Mouse (Mus musculus) common myeloid progenitor, adult 5-6 weeks (primary cell): ENCODE results near the gene Hlcs. TPM values are rescaled to one million over a fixed set of nuclear protein-coding genes. Genes with fewer than 3 reads are reported as not detected.

Experiments
- ATAC-seq: replicated peaks from 2 replicates; pipeline ENCODE4 v1.8.0; 2016; ENCODE audit warnings: low read depth, mild to moderate bottlenecking, moderate TSS enrichment, inconsistent platforms; ENCODE audit not compliant: poor library complexity, severe bottlenecking
- total RNA-seq: library from RNA; stranded (forward); fragments of 200-1000, 187-1606 nt; gene quantifications from 2 replicates; pipeline ENCODE4 v1.2.3, GENCODE M21; 2017

Hlcs gene
- total RNA-seq, 1 experiment from 2014 or later: 11.3 TPM

DNA sequence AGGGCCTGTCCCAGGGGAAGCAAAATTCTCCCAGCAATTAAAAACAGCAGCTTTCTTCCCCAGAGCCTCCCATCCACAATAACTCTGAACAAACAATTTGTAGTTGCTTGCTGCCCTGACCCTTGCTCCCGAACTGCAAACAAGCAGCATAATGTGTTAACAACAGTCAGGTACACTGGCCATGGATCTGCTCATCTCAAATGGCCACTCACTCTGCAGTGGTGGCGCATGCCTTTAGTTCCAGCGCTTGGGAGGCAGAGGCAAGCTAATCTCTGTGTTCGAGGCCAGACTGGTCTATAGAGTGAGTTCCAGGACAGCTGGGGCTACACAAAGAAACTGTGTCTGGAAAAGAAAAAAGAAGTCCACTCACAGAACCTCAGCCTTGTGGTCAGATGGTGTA, 22.2 kb downstream of the Hlcs start:
- ATAC-seq: no peak

DNA sequence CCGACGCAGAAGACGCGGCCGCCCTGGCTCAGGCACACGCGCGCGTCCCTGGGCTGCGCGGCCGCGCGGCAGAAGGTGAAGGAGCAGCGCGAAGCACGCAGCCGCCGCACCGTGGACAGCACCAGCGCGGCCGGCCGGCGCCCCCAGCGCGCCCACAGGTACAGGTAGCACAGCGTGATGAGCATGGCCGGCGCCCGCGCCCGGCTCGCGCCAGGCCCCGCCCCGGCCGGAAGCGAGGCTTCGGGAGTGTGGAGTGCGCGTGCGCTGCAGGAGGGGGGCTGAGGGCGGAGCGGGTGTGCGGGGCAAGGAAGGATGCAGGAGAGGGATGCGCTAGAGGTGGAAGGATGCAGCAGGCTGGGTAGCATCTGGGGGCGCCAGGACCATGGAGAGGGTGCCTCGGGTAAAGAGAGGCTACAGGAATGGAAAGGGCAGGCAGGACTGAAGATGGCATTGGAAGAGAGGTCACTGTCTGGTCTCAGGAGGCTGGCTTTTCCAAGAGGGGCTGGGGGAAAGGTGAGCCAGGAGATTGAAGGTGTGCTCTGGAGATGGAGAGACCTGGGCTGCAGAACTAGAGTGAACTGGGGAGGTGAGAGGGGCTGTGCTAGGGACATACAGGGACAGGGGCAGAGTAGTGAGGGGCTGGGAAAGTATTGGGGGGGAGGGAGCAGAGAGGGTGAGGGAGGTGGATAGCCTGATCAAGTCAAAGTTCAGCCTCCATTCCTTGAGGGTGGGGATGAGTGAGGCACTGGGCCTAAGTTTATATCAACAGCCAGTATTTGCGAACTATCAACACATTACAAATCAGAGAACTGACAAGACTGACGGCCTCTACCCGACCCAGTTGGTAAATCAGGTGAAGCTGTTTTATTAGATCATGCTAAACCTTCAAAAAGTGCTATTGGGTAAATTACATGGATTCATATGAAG, 23.0 kb downstream of the Hlcs start:
- ATAC-seq: peak; percentile 92

DNA sequence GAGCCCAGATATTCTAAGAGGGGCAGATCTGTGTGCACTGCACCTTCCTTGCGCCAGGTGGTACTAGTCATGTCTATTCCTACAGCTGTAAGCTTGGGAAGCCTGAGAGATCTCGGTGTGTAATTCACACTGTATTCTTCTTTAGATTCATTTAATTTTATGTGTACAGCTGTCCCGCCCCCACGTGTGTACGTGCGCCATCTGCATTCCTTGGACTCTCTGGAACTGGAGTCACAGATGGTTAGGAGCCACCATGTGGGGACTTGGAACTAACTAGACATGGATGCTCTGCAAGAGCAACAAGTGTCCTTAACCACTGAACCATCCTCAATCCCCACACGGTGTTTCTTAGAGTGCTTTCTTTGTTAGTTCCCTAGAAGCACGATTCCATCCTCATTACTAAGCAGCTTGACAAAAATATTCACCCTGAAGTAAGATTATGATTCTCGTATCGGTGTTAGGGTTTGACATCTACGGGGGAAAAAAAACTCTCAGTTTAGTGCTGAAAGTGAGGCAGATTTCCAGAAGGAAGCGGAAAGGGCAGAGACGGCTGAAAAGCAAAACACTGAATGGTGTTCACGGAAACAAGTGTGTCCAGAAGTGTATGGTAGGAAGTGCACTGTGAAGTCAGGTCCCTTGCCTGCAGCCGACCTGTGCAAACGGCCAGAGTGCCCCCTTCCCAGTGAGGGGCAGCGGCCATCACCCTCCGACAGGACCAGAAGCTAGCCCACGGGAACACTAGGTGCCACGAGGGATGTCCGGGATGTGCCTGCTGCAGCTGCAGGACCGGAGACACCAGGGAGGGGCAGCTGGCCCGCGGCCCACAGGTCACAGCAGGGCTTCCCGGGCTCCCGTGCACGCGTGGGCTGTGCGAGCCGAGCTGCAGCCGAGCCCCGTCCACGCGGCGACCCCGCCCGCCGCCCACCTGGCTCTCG, 24.0 kb downstream of the Hlcs start:
- no peak for ATAC-seq

DNA sequence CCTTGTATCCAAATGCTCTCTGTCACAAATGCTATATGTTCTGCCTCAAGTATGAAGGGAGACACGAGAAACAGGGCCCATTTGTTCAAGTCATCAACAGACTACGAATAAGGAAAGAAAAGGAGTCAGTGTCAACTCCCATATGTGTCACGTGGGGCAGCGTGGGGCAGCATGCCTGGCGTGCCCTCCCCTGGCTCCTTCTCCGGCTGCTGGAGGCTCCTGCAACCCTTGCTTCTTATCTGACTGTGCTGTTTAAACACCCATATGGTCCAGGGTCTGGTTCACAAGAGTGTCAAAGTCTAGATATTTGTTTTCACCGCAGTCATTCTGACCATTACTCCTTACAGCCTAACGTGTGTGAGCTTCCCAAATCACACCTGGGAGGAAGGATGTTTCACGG, 25.5 kb downstream of the Hlcs start:
- no peak for ATAC-seq

DNA sequence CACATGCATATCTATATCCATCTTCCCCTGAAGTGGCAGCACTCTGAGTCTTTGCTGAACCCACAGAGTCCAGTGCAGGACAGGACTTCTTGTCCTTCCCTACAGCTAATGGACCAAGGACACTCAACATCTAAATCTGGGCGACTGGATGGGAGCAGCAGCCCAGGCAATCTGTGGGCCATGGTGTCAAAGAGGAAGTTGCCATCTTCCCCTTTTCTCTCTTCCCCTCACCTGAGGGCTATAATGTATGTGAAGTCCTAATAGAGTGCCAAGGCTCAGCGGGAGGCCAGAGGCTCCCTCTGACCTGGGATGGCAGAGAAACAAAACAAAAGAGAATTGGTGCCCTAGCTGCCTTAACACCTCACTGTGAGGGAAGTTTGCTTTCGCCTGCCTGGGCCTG, 29.4 kb downstream of the Hlcs start:
- ATAC-seq: no peak

DNA sequence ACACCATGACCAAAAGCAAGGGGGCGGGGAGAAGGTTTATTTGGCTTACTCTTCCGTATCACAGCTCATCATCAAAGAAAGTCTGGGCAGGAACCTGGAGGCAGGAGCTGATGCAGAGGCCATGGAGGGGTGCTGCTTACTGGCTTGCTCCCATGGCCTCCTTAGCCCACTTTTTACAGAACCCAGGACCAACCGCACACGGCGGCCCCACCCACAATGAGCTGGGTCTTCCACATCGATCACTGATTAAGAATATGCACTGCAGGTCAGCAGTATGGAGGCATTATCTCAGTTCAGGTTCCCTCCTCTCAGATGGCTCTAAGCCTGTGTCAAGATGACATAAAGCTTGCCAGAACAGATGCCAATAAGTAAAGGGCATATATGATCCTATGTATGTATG, 42.5 kb downstream of the Hlcs start:
- ATAC-seq: no peak

DNA sequence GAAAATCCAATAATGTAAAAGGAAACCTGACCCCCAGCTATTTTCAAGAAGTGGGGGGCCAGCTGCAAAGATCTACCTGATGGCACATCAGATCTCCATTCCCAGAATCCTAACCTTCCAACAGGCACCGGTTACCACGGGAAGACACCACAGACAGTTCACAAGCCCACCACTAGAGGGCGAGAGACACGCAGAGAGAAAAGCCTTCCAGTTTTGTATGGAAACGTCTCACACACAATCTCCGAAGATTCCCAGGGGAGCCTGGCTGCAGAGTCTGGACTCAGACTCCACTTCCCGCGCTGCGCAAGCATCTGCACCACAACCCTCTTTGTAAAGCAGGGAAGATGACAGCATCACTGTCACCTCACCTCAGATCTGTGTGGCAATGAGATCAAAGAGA, 43.7 kb downstream of the Hlcs start:
- peak; percentile 69 for ATAC-seq

DNA sequence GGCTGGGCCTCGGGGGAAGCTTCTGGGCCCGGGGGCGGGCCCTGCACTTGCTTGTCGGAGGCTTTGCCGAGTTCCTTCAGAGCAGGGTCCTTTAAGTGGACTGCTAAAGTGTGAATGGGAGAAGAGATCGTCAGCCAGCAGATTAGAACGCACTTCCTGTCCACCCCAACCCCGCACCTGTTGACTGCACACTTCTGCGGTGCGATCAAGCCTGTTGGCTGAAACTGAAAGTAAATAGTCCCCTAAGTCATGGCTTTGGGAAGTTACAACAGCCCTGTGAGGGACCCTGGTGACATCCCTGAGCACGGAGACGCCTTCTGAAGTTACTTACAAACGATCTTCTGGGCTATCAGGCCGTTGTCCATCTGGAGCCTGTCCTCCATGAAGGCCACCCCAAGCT, 45.2 kb downstream of the Hlcs start:
- peak; percentile 37 for ATAC-seq

DNA sequence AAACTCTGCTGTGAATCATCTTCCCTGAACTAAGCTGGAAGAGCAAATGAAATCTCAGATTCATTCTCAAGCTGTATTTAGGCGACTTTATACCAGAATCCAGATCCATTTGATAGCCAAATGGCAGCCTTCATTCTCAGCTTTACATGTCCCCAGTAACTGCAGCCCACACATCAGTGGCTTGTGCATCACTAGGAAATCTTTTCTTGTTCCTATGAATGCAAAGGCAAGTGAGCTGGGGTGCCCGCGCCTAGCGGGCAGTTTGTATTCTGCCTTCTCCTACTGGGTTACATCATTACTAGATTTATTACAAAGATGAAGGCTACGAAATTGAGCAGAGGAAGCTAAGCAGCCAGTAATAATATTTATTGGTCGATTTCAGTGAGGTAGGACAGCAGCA, 48.8 kb downstream of the Hlcs start:
- ATAC-seq: no peak

DNA sequence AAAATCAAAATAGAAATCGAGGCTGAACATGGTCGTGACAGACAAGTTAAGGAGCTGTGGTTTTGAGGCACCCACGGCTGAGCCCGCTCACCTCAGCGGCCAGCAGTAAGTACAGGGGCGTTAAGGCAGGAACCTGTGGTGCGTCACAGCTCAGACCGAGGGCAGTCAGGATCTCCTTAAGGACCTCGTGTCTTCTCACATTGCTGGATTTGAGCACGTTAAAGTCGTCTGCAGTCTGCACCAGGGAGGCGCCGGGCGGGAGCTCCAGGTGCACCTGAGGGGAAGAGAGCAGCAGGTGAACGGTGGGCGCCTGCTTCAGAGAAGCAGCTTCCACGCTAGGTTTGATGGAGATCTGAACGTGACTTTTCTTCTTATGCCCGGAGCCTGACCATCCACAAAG, 50.9 kb downstream of the Hlcs start:
- no peak for ATAC-seq

DNA sequence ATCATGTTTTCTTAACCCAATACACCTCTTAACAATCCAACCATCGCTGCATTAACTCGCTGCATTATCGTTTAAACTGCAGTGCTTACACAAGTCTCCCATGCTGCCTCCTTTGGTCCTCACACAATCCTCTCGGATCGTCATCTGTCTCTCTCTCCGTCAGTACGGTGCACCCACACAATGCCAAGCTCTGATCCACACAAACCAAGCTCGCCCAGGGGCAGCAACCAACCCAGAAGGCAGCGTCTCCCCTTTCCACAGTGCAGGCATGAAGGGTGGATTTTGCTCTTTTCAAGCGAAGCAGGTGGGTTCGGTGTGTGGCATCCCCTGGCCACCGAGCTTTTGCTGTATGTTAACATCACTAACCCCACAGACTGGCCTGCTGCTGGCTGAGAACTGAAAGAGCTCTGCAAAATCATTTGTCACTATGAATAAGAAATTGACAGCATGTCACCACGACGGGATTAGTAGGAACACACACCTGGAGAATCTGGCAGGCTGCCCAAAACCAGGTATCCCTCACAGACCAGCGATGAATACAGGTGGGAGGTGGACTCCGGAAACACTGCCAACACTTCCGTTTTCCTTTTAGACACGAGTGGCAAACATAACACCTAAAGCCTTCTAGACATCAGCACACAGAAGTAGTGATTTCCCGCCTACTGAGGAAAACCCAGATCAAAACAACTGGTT, 52.3 kb downstream of the Hlcs start:
- no peak for ATAC-seq

DNA sequence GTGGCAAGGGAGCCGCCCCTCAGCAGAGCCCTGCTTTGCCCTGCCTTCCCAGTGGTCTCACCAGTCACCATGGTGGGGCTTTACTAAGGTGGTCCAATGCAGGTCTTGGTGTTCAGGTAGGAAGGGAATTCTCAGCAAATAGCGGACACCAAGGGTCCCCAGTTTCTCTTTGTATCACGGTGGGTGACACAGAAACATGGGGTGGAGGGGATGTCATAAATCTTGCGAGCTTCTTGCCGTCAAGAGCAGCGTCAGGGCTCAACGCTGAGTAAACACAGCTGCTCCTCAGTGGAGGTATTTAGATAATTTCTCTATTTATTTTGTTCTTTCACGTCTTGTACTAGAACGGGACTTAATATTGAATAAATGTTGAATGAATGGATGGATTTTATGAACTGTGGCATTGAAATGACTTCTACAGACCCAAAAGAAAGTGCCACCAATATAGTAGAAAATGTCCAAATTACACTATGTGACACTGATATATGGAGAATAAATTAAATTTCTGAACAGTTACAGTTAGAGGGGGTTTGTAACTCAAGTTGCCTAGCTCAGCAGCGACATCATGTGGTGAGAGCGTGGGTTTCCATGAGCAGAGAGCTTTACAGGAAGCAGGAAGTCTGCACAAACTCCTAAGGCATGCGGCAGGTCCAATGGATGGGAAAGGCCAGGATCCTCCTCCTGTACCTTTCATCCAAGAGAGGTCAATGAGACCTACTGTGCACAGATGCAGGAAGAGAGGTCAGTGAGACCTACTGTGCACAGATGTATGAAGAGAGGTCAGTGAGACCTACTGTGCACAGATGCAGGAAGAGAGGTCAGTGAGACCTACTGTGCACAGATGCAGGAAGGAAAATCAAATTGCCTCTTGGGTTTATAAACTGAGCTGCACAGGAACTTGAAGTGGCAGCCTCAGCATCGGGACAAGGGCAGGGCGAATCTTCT, 54.7 kb downstream of the Hlcs start:
- ATAC-seq: peak; percentile 93

DNA sequence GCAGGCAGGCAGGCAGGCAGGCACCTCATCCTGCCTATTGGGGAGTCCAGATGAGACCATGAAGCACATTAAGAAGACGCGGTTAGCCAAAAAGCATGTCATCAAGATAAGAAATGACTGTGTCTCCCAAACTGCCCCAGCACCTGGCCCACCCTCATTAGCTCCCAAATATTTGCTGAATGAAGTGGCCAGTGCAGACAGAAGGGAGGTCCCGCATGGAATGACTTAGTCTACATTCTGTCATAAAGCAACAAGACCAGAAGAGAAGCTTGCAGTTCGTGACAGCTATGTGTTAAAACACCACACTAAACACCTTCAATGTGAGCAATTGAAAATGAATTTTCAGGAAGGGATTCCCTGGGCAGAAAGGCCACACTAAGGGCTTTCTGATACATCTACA, 57.8 kb downstream of the Hlcs start:
- no peak for ATAC-seq

DNA sequence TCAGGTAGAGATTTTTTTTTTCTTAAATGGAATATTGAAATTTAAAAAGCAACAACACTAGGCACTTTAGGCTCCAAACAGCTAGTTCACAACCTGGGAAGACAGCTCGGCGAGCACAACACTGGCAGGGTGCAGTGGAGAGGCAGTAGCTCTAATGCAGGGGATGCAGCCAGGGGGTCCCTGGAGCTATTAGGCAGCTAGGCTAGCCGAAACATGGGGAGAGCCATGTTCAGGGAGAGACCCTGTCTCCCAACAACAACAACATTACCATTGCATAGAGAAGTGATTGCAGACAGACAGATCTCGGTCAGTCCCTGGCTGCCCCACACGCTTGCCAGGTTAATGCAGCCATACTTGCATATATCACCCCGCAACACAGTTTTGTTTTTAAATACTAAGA, 58.3 kb downstream of the Hlcs start:
- no peak for ATAC-seq

DNA sequence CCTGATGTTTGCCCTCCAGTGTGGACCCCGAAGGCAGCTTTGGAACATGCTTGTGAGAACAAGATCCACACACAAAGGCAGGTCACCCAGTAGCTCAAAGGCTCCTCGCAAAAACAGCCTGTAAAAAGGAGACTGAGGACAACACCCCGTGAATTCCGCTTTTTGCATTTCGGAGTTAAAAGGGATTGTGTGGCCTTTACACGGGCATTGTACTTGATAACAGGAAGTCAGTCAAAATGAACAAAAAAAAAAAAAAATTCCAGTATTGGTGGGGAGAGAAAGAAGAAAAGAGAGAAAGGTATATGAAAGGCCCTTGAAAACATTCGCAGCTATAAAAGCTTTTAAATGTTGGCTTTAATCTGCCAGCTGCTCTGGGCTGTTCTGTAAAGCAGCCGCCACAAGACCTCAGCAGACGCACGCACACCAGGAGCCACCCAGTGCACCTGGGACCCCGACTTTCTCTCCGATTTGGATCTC, 58.9 kb downstream of the Hlcs start:
- ATAC-seq: no peak

DNA sequence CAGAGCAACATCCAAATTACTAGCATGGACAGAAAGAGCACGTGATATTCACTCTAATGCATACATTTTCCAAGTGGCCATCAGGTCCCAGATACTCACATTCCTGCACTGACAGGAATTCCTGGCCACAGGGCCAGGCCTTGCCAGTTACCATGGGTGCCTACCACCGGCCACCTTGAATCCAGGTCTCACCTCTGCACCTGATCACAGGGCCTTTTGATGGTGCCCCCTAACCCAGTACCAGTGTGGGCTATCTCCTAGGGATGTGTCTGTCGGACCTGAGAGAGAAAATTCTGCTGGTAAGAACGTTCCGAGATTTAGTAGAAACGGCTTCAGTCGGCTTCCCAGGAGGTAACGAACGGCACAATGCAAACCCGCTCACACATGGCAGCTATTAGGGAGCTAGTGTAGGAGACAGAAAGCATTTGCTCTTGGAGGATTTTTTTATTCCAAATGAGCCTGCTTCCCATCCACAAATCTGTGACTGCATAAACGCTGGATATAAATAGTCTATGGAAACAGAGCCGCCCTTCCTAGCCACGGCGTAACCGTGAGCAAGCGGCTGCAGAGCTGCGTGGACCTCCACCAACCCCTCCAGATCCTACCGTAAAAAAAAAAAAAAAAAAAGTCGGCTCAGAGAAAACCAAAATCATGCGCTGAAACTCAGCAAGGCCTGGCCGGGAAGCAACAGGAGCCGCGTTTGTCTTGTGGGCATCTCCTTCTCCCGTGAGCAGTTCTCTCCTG, 59.5 kb downstream of the Hlcs start:
- no peak for ATAC-seq

DNA sequence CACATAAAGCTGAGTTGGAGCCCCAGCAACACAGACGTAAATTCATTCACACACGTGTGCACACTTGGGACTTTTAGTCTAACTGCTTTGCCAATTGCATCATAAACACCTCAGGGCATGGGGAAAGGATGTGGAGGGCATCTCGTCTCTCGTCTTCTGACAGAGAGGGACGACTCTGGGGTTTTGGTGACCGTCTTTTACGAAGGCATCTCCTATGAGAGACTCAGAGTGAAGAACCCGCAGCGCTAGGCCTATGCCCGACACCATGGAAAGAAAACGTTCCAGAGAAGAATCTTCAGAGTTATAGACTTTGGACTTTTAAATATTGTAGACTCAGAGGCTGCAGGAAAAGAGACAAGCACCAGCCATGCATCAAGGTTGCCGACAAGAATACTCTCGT, 61.6 kb downstream of the Hlcs start:
- ATAC-seq: no peak

DNA sequence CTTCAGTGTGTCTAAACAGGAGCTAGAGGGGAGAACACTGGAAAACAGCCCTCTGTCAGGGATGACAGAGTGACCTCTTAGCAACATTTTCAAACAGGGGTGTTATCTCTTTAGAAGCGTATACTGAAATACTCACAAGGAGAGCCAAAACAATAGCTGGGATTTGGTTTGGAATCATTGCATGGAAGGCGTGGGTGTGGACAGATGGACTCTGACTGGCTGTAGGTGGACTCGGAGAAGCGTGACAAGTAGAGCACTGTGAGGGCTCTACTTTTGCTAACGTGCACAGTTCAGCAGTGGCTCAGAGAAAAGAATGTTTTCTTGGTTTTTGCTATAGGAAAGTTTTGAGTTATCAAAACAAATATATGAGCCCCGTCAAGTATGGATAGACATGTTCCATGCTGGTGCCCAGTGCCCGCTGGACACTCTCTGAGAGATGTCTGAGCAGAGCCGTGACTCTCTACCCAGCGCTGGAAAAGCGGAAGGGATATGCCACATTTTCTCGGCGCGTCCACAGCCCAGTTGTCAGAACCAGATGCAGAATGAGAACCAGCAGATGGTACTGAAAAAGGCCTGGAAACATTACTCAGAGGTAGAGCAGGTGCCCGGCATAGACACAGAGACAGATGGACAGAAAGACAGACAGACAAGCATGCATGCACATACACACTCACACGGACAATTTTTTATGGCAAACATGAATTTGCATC, 62.6 kb downstream of the Hlcs start:
- no peak for ATAC-seq
